Mouse (Mus musculus) heart, embryonic 14.5 days (tissue): ENCODE measurements at regions not wholly inside any gene's neighbourhood (a gene's known extent, or its start where the extent isn't known, plus 50 kb on each side); places are given as distances from the start of the nearest gene placed in this dataset.

Experiments
- ATAC-seq: fragments of 200-750 bp; cut with Nextera tagmentation; 2 replicates; pipeline ENCODE4 v1.8.0; 2017; ENCODE audit warnings: low read depth, moderate TSS enrichment; ENCODE audit not compliant: insufficient number of reproducible peaks, insufficient read depth, low FRiP score
- H3K27ac ChIP-seq, 2 experiments: fragments of 200-500 bp in 1 of 2; fragments of 300-500 bp in 1 of 2; sonication (generic) in 1 of 2; replicated peaks in 1 of 2; 2 replicates each; pipeline ENCODE4 v1.5.1; 2012 to 2014; ENCODE audit warnings: low read depth in 2 of 2, low read length in 2 of 2, control low read depth in 1 of 2, mild to moderate bottlenecking in 1 of 2, mixed read lengths in 1 of 2; ENCODE audit not compliant: control insufficient read depth in 1 of 2, insufficient read depth in 1 of 2
- H3K27me3 ChIP-seq: fragments of 300-500 bp; sonication (generic); 2 replicates; pipeline ENCODE4 v1.6.1; 2014; ENCODE audit warnings: mild to moderate bottlenecking, low read length, control low read depth; ENCODE audit not compliant: control insufficient read depth, insufficient read depth
- H3K36me3 ChIP-seq: fragments of 300-500 bp; sonication (generic); 2 replicates; pipeline ENCODE4 v1.6.1; 2014; ENCODE audit warnings: mild to moderate bottlenecking, control low read depth, low read length, mixed read lengths; ENCODE audit not compliant: control insufficient read depth, insufficient read depth
- H3K4me1 ChIP-seq, 2 experiments: fragments of 200-500 bp in 1 of 2; fragments of 300-500 bp in 1 of 2; sonication (generic) in 1 of 2; 2 replicates each; pipeline ENCODE4 v1.6.1; 2012 to 2014; ENCODE audit warnings: low read length in 2 of 2, control low read depth in 1 of 2, mixed read lengths in 1 of 2; ENCODE audit not compliant: control insufficient read depth in 2 of 2, insufficient read depth in 2 of 2
- H3K4me2 ChIP-seq: fragments of 300-500 bp; sonication (generic); 2 replicates; pipeline ENCODE4 v1.6.1; 2014; ENCODE audit warnings: mild to moderate bottlenecking, low read length
- H3K4me3 ChIP-seq, 2 experiments: fragments of 200-500 bp in 1 of 2; fragments of 300-500 bp in 1 of 2; sonication (generic) in 1 of 2; 2 replicates each; pipeline ENCODE4 v1.5.1; 2012 to 2014; ENCODE audit warnings: low read length in 2 of 2, mild to moderate bottlenecking in 2 of 2, control low read depth in 1 of 2, low read depth in 1 of 2, moderate library complexity in 1 of 2; ENCODE audit not compliant: control insufficient read depth in 1 of 2, insufficient read depth in 1 of 2
- H3K9ac ChIP-seq: fragments of 300-500 bp; sonication (generic); 2 replicates; pipeline ENCODE4 v1.6.1; 2014; ENCODE audit warnings: mild to moderate bottlenecking, low read length
- H3K9me3 ChIP-seq: fragments of 300-500 bp; sonication (generic); 2 replicates; pipeline ENCODE4 v1.6.1; 2016; ENCODE audit warnings: low read length, control low read depth; ENCODE audit not compliant: control insufficient read depth
- WGBS: fragments of 180-500 bp; shearing (Covaris S2); extraction: QIAGEN DNeasy Blood & Tissue Kit; methylation state at CpG from one replicate; pipeline ENCODE4 v1.1.7; 2014; 5-methylcytosine and 5-hydroxymethylcytosine counted together

GRCm38 (mm10) chr6:51355041-51355440, 77.4 kb upstream of the Nfe2l3 start:
- H3K9ac ChIP-seq: no peak overlapping the region
- peaks cover 0 to 7% of the 10 kb centered on the region in 2 experiments; a peak in 3 of 4 replicates for H3K4me1 ChIP-seq
- H3K4me2 ChIP-seq: no peak overlapping the region
- WGBS: 72% methylated on average over 11 of the region's 11 CpGs
- no peak overlapping the region for H3K4me3 ChIP-seq
- no peaks in the 10 kb centered on the region for H3K27me3 ChIP-seq
- ATAC-seq: no peak
- H3K9me3 ChIP-seq: no peaks in the 10 kb centered on the region
- no peaks in the 10 kb centered on the region for H3K36me3 ChIP-seq
- H3K27ac ChIP-seq: no peak overlapping the region

- no peaks in the 10 kb centered on the region for H3K36me3 ChIP-seq
- WGBS: 74% methylated on average over 12 of the region's 12 CpGs
- no peak for ATAC-seq
- H3K4me2 ChIP-seq: no peak overlapping the region
- no peak overlapping the region for H3K9ac ChIP-seq
- no peaks in the 10 kb centered on the region for H3K27me3 ChIP-seq
- H3K4me1 ChIP-seq: peaks cover 0 to 10% of the 10 kb centered on the region in 2 experiments; a peak in 3 of 4 replicates
- H3K9me3 ChIP-seq: no peaks in the 10 kb centered on the region
- H3K27ac ChIP-seq: no peak overlapping the region
- no peak overlapping the region for H3K4me3 ChIP-seq
Measured at GRCm38 (mm10) chr6:51361611-51362180, 70.8 kb upstream of the Nfe2l3 start.

- H3K27me3 ChIP-seq: no peaks in the 10 kb centered on the region
- H3K4me1 ChIP-seq: peaks cover 0 to 10% of the 10 kb centered on the region in 2 experiments; a peak in 2 of 4 replicates
- peak; percentile 48 for ATAC-seq
- no peaks in the 10 kb centered on the region for H3K9me3 ChIP-seq
- peak overlapping the region; percentile 57; the same call in 1 of the 2 replicates for H3K9ac ChIP-seq
- H3K4me2 ChIP-seq: peak overlapping the region; percentile 67
- 0 out of 4 replicates have a peak overlapping the region, but pooled peaks have one; percentile 30 to 34 for H3K27ac ChIP-seq
- H3K4me3 ChIP-seq: peak overlapping the region; percentile 27 to 33; a peak in 3 of 4 replicates
- no peaks in the 10 kb centered on the region for H3K36me3 ChIP-seq
- 6% methylated on average over 15 of the region's 15 CpGs for WGBS
Measured at GRCm38 (mm10) chr6:51362475-51363226, 69.8 kb upstream of the Nfe2l3 start.

GRCm38 (mm10) chr6:51364776-51365175, 67.7 kb upstream of the Nfe2l3 start:
- Histone ChIP-seq H3K4me2 (no peak overlapping the region), H3K9ac (no peak overlapping the region), H3K27me3 (no peaks in the 10 kb centered on the region), H3K36me3 (no peaks in the 10 kb centered on the region), H3K27ac (no peak overlapping the region), H3K4me1 (peaks cover 3 to 9% of the 10 kb centered on the region in 2 experiments), H3K4me3 (no peak overlapping the region), H3K9me3 (no peaks in the 10 kb centered on the region)
- ATAC-seq: no peak
- WGBS: 81% methylated on average over 6 of the region's 6 CpGs

- no peak for ATAC-seq
- peaks cover 3 to 9% of the 10 kb centered on the region in 2 experiments for H3K4me1 ChIP-seq
- H3K36me3 ChIP-seq: no peaks in the 10 kb centered on the region
- no peak overlapping the region for H3K4me3 ChIP-seq
- H3K9me3 ChIP-seq: no peaks in the 10 kb centered on the region
- H3K9ac ChIP-seq: no peak overlapping the region
- H3K27ac ChIP-seq: peak overlapping the region in 1 of 2 experiments; percentile 31; a peak in 2 of 4 replicates
- 39% methylated on average over 6 of the region's 6 CpGs for WGBS
- no peaks in the 10 kb centered on the region for H3K27me3 ChIP-seq
- no peak overlapping the region for H3K4me2 ChIP-seq
Measured at GRCm38 (mm10) chr6:51369771-51370170, 62.7 kb upstream of the Nfe2l3 start.

GRCm38 (mm10) chr6:51372357-51372756, 60.1 kb upstream of the Nfe2l3 start:
- Histone ChIP-seq H3K27me3 (no peaks in the 10 kb centered on the region), H3K4me1 (peaks cover 3 to 9% of the 10 kb centered on the region in 2 experiments), H3K4me3 (no peak overlapping the region), H3K27ac (no peak overlapping the region), H3K4me2 (no peak overlapping the region), H3K9me3 (no peaks in the 10 kb centered on the region), H3K9ac (no peak overlapping the region), H3K36me3 (no peaks in the 10 kb centered on the region)
- WGBS: 52% methylated on average over 7 of the region's 7 CpGs
- ATAC-seq: no peak

- H3K4me3 ChIP-seq: no peak overlapping the region
- 0 out of 4 replicates have a peak overlapping the region, but pooled peaks of 1 of the 2 experiments have one; percentile 84 for H3K27ac ChIP-seq
- ATAC-seq: no peak
- whole genome bisulfite sequencing: 87% methylated on average over 3 of the region's 3 CpGs
- H3K27me3 ChIP-seq: no peaks in the 10 kb centered on the region
- no peaks in the 10 kb centered on the region for H3K36me3 ChIP-seq
- no peaks in the 10 kb centered on the region for H3K9me3 ChIP-seq
- no peak overlapping the region for H3K4me2 ChIP-seq
- H3K9ac ChIP-seq: no peak overlapping the region
- H3K4me1 ChIP-seq: peaks cover 0 to 6% of the 10 kb centered on the region in 2 experiments; a peak in 1 of 4 replicates
Measured at GRCm38 (mm10) chr6:51378436-51378835, 54.0 kb upstream of the Nfe2l3 start.
